Mouse (Mus musculus): ENCODE results near the gene Hapln2.

The Hapln2 gene

GRCm38 (mm10) chr3:87980085-87980484, 47.3 kb downstream of the Hapln2 start:
- DNase-seq: no peak

- DNase-seq: no peak
Measured at GRCm38 (mm10) chr3:87979493-87979892, 47.9 kb downstream of the Hapln2 start.

- DNase-seq: no peak
Measured at GRCm38 (mm10) chr3:87974381-87974987, 52.9 kb downstream of the Hapln2 start.

- DNase-seq: no peak
Measured at GRCm38 (mm10) chr3:87973593-87974380, 53.6 kb downstream of the Hapln2 start.

- DNase-seq: no peak
Measured at GRCm38 (mm10) chr3:87972776-87973175, 54.6 kb downstream of the Hapln2 start.

- DNase-seq: no peak
Measured at GRCm38 (mm10) chr3:87972203-87972664, 55.1 kb downstream of the Hapln2 start.

Measured in spleen, adult 18-20 months (tissue).